Mouse (Mus musculus) activated CD4-positive, CD25-positive, alpha-beta regulatory T cell, adult 4 months (primary cell): ENCODE results near the gene Sorcs3. TPM values are rescaled to one million over a fixed set of nuclear protein-coding genes. Genes with fewer than 3 reads are reported as not detected.

Experiments used
- ATAC-seq: one replicate; pipeline ENCODE4 v1.8.0; 2017
- polyA plus RNA-seq, 2 experiments: library from polyadenylated mRNA; unstranded; fragments of 100-300 nt; shearing (Covaris generic); gene quantifications; one replicate each; pipeline ENCODE4 v1.2.1; 2017

Sorcs3 gene
- polyA plus RNA-seq, 2 experiments from 2014 or later = not detected

DNA sequence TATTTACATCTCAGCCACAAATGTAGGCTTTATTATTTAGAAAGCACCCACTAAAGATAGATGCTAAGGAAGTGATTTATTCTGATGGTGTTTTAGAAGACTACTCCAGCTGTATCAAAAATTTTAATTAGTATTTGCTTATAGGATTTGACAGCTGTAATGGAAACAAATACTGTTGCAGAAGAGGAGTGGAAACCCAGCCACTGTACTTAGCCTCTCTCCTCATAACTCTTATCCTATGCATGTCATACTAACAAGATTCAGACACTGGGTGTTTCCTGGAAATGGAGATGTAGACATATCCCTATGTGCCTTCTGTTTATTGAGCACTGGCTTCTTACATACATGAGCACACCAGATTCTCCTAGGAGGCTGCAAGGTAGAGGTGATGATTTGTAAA is 338.5 kb downstream of the Sorcs3 start:
- no peak for ATAC-seq

GRCm38 (mm10) chr19:48545421-48546132 is 339.8 kb downstream of the Sorcs3 start:
- no peak for ATAC-seq

GRCm38 (mm10) chr19:48546133-48546448 is 340.3 kb downstream of the Sorcs3 start:
- no peak for ATAC-seq

DNA sequence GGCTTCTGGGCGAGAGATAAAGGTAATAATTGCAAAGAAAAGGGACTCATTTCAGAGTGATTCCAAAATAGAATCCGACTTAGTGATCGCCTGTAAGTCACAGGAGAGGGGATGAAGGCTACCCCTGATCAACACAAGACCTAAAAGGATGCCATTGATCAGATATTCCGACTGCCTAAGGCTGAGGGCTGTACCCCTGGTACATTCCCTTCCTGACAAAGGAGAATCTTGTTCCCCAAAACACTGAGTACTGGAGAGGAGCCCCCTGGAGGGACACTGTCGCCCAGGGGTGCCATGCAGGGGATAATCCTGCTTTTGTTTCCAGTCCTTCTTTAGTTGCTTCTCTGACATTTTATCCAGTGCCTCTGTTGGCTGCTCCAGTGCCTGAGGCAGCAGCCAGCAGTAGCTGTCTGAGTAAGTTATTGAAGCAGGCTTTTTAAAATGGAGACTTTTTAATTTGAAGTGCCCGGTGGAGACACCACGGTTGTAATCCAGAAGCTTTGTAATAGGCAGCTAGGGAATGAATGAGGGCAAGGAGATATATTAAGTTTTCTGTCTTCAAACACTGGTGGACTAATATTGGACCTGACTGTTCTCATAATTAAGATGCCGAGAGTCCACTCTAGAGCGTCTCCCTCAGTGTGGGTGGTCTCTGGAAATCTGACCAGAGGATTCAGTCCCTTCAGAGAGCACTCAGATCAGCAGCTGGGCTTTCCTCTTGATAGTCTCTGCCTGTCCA is 342.5 kb downstream of the Sorcs3 start:
- ATAC-seq = no peak

DNA sequence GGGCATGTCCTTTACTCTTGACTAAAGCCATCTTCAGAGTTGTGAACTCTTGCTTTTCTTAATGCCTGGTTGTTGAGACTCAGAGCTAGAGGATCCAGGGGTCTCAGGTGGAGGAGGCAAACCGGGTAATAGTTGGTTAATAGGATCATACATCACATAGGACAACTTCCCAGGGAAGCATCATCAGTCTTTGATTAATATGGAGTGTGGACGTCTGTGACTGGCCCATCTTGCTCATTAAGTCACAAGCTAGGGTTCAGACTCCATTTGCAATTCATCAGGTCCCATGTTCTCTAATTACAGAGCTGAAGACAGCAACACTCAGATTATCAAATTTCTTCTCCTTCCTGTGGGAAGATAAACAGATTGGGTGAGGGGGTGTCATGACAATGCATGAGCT is 353.6 kb downstream of the Sorcs3 start:
- ATAC-seq = no peak

GRCm38 (mm10) chr19:48575736-48576135 is 369.9 kb downstream of the Sorcs3 start:
- no peak for ATAC-seq

- no peak for ATAC-seq
Observed at GRCm38 (mm10) chr19:48577169-48577568, 371.3 kb downstream of the Sorcs3 start.

DNA sequence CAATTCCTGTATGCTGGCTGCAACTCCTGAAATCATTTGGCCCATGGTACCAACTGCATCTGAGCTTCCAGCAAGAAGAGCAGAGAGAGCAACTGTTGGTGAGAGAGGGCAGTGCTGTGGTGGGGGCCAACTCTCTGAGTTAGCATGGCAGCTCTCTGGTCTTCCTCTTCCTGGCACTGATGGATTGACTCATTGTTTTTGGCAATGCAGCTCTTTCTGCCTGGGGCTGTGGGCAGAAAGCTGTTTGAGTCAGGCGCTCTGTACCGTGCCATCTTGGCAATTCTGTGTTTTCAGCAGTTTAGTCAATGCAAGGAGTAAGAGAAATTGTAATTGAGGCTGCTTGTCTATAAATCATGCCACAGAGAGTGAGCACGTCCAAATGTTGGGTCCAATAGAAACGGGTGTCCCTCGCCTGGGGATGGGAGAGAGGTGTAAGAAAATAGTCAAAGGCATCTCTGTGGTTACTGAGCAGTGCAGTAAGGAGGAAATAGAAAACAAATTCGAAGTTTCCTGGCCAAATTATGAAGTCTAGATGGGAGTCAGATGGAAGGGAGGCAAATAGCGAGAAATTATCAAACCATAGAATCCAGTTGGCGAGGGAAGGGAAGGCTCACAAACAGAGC is 379.2 kb downstream of the Sorcs3 start:
- ATAC-seq = no peak

- no peak for ATAC-seq
Observed at GRCm38 (mm10) chr19:48616951-48617350, 411.1 kb downstream of the Sorcs3 start.

- ATAC-seq = no peak
Observed at GRCm38 (mm10) chr19:48630671-48631327, 425.0 kb downstream of the Sorcs3 start.

DNA sequence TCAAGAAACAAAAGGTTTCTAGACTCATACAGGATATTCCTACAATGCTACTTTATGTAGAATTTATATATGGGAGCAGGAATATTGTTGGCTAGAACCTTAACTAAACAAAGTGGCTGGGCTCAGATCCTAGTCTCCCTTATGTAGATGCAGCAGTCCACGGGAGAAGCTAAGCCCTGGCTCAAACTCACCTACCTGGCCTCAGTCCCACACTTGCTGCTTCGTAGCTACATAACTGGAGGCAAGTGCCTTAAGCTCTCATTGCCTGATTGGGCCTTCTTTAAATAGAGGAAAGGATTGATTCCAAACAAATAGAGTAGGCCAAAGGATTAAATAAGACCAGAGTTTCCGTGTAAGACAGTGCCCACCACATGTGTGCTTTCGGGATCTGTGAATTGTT is 436.7 kb downstream of the Sorcs3 start:
- no peak for ATAC-seq

DNA sequence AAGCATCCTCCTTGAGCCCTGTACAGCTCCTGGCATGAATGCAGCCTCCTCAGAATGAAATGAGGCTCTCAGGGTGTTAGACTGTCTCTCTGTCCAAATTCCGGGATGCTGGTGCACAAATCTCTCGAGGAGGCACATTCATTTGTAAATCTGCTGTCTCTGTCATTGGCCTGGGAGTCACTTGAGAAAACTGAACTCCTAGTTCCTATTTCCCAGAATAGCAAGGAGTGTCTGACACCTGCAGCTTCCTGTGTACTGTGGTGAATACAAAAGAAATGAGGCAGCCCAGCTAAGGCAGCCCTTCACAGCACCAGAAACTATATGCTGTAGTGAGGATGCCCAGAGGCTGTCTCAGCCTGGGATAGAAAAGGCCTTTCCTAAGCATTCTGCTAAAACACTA is 444.1 kb downstream of the Sorcs3 start:
- no peak for ATAC-seq

GRCm38 (mm10) chr19:48651617-48652016 is 445.8 kb downstream of the Sorcs3 start:
- ATAC-seq = no peak

DNA sequence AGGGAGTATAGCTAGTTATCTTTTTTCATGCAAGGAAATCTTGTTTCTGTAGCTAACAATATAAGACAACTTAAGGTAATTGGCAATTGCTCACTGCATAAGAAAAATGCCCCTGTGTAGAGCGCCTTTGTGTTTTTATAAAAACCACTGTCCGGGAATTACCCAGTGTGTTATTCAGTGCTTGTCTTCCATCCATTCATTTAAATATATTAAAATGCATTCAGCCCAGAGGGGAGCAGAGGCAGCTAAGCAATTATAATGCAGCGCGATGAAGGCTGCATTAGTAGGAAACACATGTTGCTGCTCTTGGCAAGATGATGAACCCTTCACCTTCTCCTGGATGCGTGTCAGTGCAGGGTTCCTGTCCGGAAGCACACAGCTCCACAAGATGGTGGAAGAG is 454.4 kb downstream of the Sorcs3 start:
- no peak for ATAC-seq

DNA sequence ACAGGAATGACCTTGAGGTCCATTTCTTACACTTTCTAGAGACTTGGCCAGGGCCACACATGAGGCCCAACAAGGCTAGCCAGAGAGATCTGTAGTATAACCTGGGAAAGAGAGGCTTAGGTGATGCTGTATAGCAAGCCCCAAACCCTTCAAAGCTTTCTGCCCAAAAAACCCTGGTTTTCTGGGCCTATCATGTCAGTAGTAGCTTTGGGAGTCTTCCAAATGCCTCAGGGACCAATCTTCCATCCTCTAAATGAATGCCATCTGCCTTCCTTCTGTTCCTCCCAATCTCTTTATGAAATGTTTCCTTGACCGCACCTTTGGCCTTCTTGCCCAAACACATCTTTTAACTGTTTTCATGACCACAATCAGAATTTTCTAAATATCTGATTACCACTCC is 474.1 kb downstream of the Sorcs3 start:
- no peak for ATAC-seq

DNA sequence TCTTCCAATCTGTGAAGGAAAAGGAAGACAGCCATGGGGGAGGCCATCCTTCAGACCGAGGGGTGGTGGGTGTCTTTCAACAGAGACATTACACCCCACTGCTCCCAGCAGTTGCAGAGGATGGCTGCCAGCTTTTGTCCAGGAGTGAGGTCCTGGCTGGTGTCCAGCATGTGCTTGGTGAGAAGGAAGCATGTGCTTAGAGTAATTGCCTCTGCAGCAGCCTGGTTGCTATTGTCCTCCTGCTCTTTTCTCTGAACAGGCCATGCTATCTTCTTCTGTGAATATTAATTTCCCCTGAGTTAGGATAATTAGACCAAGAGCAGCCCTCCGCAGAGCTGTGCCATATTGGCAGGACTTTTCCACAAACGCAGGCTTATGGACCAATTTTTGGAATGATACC is 476.7 kb downstream of the Sorcs3 start:
- ATAC-seq = no peak

- ATAC-seq = no peak
Observed at GRCm38 (mm10) chr19:48686369-48686768, 480.5 kb downstream of the Sorcs3 start.

DNA sequence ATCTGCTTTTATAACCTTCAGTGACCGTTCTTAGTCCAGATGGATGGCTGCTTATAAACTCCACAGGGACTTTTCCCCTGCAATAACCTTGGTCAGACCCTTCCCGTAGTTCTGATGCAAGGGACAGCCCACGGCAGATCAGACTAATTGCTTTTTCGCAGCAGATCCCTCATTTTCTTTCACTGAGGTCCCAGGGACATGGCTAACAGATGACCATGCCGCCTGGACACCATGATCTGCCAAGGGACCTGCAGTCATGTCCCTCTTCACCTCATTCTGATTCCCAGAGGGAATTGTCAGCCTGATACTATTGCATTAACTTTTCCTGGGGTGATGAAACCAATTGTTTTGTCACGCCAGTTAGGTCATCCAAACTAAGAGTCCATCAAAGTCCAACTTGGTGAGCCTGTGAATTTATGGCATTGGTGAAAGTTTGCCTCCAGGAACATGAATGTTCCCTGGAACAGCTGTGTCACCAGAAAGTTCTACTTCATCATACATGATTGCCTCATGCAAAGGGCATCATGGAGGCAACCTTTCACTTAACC is 494.4 kb downstream of the Sorcs3 start:
- ATAC-seq = no peak

- ATAC-seq = no peak
Observed at GRCm38 (mm10) chr19:48703763-48704162, 497.9 kb downstream of the Sorcs3 start.

GRCm38 (mm10) chr19:48706267-48706923 is 500.6 kb downstream of the Sorcs3 start:
- no peak for ATAC-seq

DNA sequence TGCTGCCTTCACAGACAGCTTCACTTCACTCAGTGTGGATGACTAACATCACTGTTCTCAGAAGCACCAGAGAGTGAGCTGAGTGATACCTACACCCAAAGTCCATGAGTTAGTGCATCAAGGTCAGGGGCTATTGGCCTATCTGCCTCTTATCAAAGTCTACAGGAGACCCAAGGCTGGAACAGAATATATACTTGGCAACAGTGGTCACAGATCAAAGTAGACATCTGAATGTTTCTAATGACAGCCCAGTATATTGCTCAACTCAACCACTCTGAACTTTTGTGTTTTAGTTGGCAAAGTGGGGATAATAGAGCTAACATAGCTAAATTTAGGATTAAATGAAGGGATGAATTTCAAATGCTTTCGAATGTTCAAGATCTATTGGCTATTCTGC is 501.1 kb downstream of the Sorcs3 start:
- no peak for ATAC-seq

DNA sequence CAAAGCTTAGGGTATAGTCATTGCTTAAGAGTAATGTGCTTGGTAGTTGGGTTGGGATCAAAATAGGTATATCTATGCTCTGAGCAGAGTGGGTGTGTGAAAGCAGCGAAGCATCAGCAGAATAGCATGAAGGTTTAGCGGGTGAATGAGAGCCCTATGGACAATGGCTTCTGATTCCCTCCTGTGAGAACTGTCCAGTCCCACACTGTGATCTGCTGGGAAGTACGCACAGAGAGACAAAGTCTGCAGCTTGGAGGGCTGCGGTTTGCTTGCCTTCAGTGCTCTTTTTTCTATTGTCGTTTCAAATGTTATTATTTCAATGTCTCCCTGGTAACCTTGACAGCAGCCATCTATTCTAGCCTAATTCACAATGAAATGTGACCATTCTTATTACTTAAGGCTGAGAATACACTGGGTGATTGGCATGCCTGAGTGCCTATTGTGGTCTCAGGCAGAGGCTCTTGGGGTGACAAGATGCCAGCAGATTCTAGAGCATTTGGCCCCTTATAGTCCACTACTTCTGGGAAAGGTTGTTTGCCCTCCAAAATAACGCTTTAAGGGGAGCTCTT is 520.1 kb downstream of the Sorcs3 start:
- ATAC-seq = no peak
